Mouse (Mus musculus) midbrain, embryonic 10.5 days (tissue): Measurements from ENCODE around the gene Cd83. TPM values are rescaled to one million over a fixed set of nuclear protein-coding genes. Genes with fewer than 3 reads are reported as not detected.

Experiments used
- DNase-seq: peaks from one replicate; pipeline ENCODE4 v3.0.0-alpha.2; 2017; ENCODE audit warnings: low spot score
- H3K27ac ChIP-seq: fragments of 300-500 bp; sonication (generic); replicated peaks from 2 replicates; pipeline ENCODE4 v1.5.1; 2016; ENCODE audit warnings: mild to moderate bottlenecking
- H3K27me3 ChIP-seq: fragments of 300-500 bp; sonication (generic); 2 replicates; pipeline ENCODE4 v1.6.1; 2016; ENCODE audit warnings: low read depth, mild to moderate bottlenecking; ENCODE audit not compliant: poor library complexity, severe bottlenecking
- H3K36me3 ChIP-seq: fragments of 300-500 bp; sonication (generic); 2 replicates; pipeline ENCODE4 v1.6.1; 2016; ENCODE audit warnings: mild to moderate bottlenecking, moderate library complexity
- H3K4me1 ChIP-seq: fragments of 300-500 bp; sonication (generic); 2 replicates; pipeline ENCODE4 v1.6.1; 2016
- H3K4me3 ChIP-seq: fragments of 300-500 bp; sonication (generic); 2 replicates; pipeline ENCODE4 v1.5.1; 2016; ENCODE audit warnings: mild to moderate bottlenecking, moderate library complexity
- H3K9me3 ChIP-seq: fragments of 300-500 bp; sonication (generic); replicated peaks from 2 replicates; pipeline ENCODE4 v1.6.1; 2016; ENCODE audit warnings: mild to moderate bottlenecking
- WGBS: fragments of 180-500 bp; shearing (Covaris S2); methylation state at CpG from one replicate; pipeline ENCODE4 v1.1.7; 2016; 5-methylcytosine and 5-hydroxymethylcytosine counted together
- polyA plus RNA-seq: library from polyadenylated mRNA; unstranded; fragments of >200 nt; fragmentation: Nextera tagmentation; extraction: Ambion mirVana; gene quantifications from 2 replicates; pipeline ENCODE4 v1.2.1, GENCODE M21; 2016

Gene Cd83
- 4.7 and 4.9 TPM in 2 replicates for polyA plus RNA-seq

GRCm38 (mm10) chr13:43784725-43785711, at the start of gene Cd83:
Gene Cd83, plus strand, starts transcription at chr13:43784775.
- DNase-seq = peak; percentile 63
- Histone ChIP-seq H3K27me3 (peaks cover 61% of the 10 kb centered on the region), H3K36me3 (no peaks in the 10 kb centered on the region), H3K4me3 (peak within 1 kb of the TSS; percentile 74), H3K9me3 (no peaks in the 10 kb centered on the region), H3K27ac (peak within 1 kb of the TSS; percentile 84), H3K4me1 (peaks cover 37% of the 10 kb centered on the region)
- 4% methylated on average over 73 of the region's 73 CpGs for WGBS

DNA sequence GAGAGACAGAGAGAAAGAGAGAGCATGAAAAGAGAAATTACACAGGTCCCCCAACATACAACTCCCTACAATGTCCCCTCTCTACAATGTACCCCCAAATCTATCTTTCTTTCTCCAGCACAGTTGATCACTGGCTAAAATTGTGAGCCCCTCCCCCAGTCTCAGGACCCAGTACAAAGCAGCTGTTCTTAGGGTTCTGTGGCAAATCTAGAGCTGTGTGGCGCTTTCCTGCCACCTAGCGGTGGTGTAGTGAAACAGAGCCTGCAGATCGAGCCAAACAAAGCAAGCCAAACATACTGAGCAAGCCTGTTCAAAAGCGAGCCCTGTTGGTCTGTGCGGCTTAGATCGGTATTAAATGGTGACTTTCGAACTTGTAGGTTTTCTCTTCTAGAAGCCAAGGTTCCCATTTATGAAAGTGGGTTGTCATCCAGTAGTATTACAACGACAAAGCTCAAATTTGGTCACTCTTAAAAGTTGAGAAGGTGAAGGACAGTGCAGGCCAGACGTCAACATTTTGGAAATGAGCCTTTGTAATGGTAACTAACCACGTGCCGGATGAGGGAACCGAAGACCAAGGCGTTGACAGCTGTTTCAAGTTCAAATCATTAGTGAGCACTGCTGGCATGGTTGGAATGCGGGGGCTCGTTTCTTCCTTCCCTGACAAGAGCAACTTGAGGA, 44.8 kb upstream of the Cd83 start:
- H3K27ac ChIP-seq = peak overlapping the region; percentile 38; the same call in 1 of the 2 replicates
- 36% methylated on average over 15 of the region's 15 CpGs for WGBS

GRCm38 (mm10) chr13:43740276-43740608, 44.3 kb upstream of the Cd83 start:
- no peaks in the 10 kb centered on the region for H3K36me3 ChIP-seq
- H3K27ac ChIP-seq = 0 out of 2 replicates have a peak overlapping the region, but pooled peaks have one; percentile 38
- WGBS = 87% methylated on average over 7 of the region's 7 CpGs
- no peak for DNase-seq
- H3K4me1 ChIP-seq = peaks cover 26% of the 10 kb centered on the region
- peaks cover 4% of the 10 kb centered on the region for H3K9me3 ChIP-seq
- H3K27me3 ChIP-seq = no peaks in the 10 kb centered on the region
- H3K4me3 ChIP-seq = no peak overlapping the region

More for the DNA sequence above, 44.8 kb upstream of the Cd83 start:
- DNase-seq = peak; percentile 81
- H3K4me1 ChIP-seq = peaks cover 28% of the 10 kb centered on the region
- peaks cover 4% of the 10 kb centered on the region for H3K9me3 ChIP-seq
- H3K4me3 ChIP-seq = no peak overlapping the region
- H3K36me3 ChIP-seq = no peaks in the 10 kb centered on the region
- H3K27me3 ChIP-seq = no peaks in the 10 kb centered on the region

DNA sequence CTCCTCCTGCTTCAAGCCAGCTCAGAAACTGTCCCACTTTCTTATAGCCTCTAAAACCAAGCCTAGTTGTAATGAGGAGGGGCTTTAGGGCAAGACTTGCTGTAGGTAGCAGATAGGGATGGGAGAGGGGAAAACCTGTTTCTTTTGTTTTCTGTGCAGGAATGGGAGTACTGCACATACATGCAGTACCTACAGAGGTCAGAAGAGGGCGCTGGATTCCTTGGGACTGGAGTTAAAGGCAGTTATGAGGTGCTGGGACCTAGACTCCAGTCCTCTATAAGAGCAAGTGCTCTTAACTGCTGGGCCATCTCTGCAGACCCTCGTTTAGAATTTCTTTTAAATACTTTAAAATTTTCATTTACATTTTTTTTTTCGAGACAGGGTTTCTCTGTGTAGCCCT, 41.9 kb upstream of the Cd83 start:
- Histone ChIP-seq H3K36me3 (no peaks in the 10 kb centered on the region), H3K4me1 (peaks cover 26% of the 10 kb centered on the region), H3K9me3 (peaks cover 4% of the 10 kb centered on the region), H3K27me3 (no peaks in the 10 kb centered on the region), H3K27ac (no peak overlapping the region), H3K4me3 (no peak overlapping the region)
- WGBS = 59% methylated on average over 3 of the region's 3 CpGs
- no peak for DNase-seq

GRCm38 (mm10) chr13:43744259-43744658, 40.3 kb upstream of the Cd83 start:
- peaks cover 25% of the 10 kb centered on the region for H3K4me1 ChIP-seq

GRCm38 (mm10) chr13:43750301-43750700, 34.3 kb upstream of the Cd83 start:
- 79% methylated on average over 3 of the region's 3 CpGs for WGBS
- no peaks in the 10 kb centered on the region for H3K36me3 ChIP-seq
- no peaks in the 10 kb centered on the region for H3K27me3 ChIP-seq
- no peak overlapping the region for H3K27ac ChIP-seq
- H3K9me3 ChIP-seq = no peaks in the 10 kb centered on the region
- H3K4me3 ChIP-seq = no peak overlapping the region
- no peak for DNase-seq
- no peaks in the 10 kb centered on the region for H3K4me1 ChIP-seq

More at GRCm38 (mm10) chr13:43744259-43744658, 40.3 kb upstream of the Cd83 start:
- Histone ChIP-seq H3K27me3 (no peaks in the 10 kb centered on the region), H3K4me3 (no peak overlapping the region), H3K9me3 (peaks cover 4% of the 10 kb centered on the region), H3K27ac (no peak overlapping the region), H3K36me3 (no peaks in the 10 kb centered on the region)
- DNase-seq = no peak
- 93% methylated on average over 7 of the region's 7 CpGs for WGBS

GRCm38 (mm10) chr13:43750966-43751365, 33.6 kb upstream of the Cd83 start:
- H3K4me3 ChIP-seq = no peak overlapping the region
- 97% methylated on average over 6 of the region's 6 CpGs for WGBS
- DNase-seq = no peak
- H3K27ac ChIP-seq = no peak overlapping the region
- no peaks in the 10 kb centered on the region for H3K36me3 ChIP-seq
- no peaks in the 10 kb centered on the region for H3K27me3 ChIP-seq
- H3K9me3 ChIP-seq = no peaks in the 10 kb centered on the region
- no peaks in the 10 kb centered on the region for H3K4me1 ChIP-seq

- 89% methylated on average over 7 of the region's 7 CpGs for WGBS
- no peaks in the 10 kb centered on the region for H3K9me3 ChIP-seq
- DNase-seq = no peak
- no peaks in the 10 kb centered on the region for H3K4me1 ChIP-seq
- H3K27ac ChIP-seq = no peak overlapping the region
- H3K4me3 ChIP-seq = no peak overlapping the region
- H3K36me3 ChIP-seq = no peaks in the 10 kb centered on the region
- H3K27me3 ChIP-seq = no peaks in the 10 kb centered on the region
Observed at GRCm38 (mm10) chr13:43752407-43752806, 32.2 kb upstream of the Cd83 start.

DNA sequence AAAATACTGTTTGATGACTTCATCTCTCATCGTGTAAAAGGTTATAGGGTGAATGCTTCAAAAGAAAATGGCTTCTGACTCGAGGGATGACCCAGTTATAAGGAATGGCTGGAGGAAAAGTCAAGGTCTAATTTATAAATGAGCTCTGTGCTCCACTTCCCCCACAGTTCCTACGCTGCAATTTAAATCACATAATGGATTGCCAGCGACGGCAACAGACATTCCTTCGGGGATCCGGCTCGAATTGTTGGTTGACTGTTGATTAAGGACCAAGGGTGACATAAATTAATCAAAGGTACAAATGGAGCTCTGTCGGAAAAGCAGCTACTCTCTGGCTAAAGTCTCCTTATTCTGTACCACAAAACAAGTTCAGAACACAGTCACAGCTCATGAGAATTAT, 30.9 kb upstream of the Cd83 start:
- no peaks in the 10 kb centered on the region for H3K36me3 ChIP-seq
- WGBS = 83% methylated on average over 9 of the region's 9 CpGs

GRCm38 (mm10) chr13:43754455-43755128, 30.0 kb upstream of the Cd83 start:
- Histone ChIP-seq H3K9me3 (no peaks in the 10 kb centered on the region), H3K36me3 (no peaks in the 10 kb centered on the region), H3K4me3 (no peak overlapping the region), H3K27me3 (no peaks in the 10 kb centered on the region), H3K27ac (no peak overlapping the region), H3K4me1 (no peaks in the 10 kb centered on the region)
- WGBS = 89% methylated on average over 3 of the region's 3 CpGs
- no peak for DNase-seq

More for the DNA sequence above, 30.9 kb upstream of the Cd83 start:
- H3K9me3 ChIP-seq = no peaks in the 10 kb centered on the region
- DNase-seq = no peak
- no peaks in the 10 kb centered on the region for H3K4me1 ChIP-seq
- no peak overlapping the region for H3K27ac ChIP-seq
- H3K4me3 ChIP-seq = no peak overlapping the region
- no peaks in the 10 kb centered on the region for H3K27me3 ChIP-seq

GRCm38 (mm10) chr13:43755573-43755972, 29.0 kb upstream of the Cd83 start:
- Histone ChIP-seq H3K36me3 (no peaks in the 10 kb centered on the region), H3K27me3 (no peaks in the 10 kb centered on the region), H3K27ac (no peak overlapping the region), H3K9me3 (no peaks in the 10 kb centered on the region), H3K4me3 (no peak overlapping the region), H3K4me1 (no peaks in the 10 kb centered on the region)
- DNase-seq = no peak
- WGBS = 84% methylated on average over 7 of the region's 7 CpGs

DNA sequence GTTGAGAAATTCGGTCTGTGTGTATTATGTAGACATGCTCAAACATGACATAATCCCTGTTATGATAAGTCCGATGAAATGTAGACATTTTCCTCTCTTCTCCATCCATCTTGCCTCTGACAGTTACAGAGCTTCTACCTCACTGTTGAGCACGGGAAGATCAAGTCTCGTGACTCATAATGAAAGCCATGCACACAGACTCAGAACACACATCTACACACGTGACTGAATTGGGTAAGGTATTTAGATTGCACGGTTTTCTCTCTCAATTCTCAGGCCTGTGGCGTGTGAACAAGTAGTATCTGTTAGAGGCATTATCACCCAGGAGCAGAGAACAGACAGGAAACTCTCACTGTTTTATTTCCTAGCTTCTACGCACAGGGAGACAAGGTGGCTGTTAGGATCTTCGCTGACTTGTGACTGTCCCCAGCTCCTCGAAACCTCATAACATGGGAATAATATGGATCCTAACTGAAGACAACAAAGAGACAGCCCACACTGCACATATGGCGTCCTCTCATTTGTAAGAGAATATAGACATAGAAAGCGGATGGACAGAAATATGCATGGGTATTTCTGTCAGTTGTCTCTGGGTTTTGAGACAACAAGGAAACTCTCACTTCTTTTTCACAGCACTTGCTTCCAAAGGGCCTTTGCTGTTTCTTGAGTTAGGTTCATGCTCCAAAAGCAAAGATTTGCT, 23.3 kb upstream of the Cd83 start:
- no peaks in the 10 kb centered on the region for H3K9me3 ChIP-seq
- no peak overlapping the region for H3K4me3 ChIP-seq
- 86% methylated on average over 12 of the region's 12 CpGs for WGBS
- peaks cover 4% of the 10 kb centered on the region; the same call in 1 of the 2 replicates for H3K4me1 ChIP-seq
- no peak for DNase-seq
- H3K36me3 ChIP-seq = no peaks in the 10 kb centered on the region
- no peak overlapping the region for H3K27ac ChIP-seq
- H3K27me3 ChIP-seq = no peaks in the 10 kb centered on the region
